In genomic region chr7:80753613-80754012, GRCm38 (mm10) we compare ENCODE assay signal across 10 mouse cellular contexts.
DNase-seq lines count a peak whose midpoint lies in the region; ATAC-seq lines count a peak whose summit lies in the region.
"Had no signal": no experiment of that assay in that cellular context is flagged by ENCODE, and none has a peak within 500 bp of the region (broad histone marks: within the 10 kb centered on the region; RNA-seq: fewer than 3 reads in every experiment).

No protein-coding gene starts in this region.

- no peak for DNase-seq in liver
- DNase-seq in cerebellum, postnatal 36 days = peak; percentile 34 to 42
- DNase-seq in kidney, postnatal 36 days = peak; percentile 93 to 94
- no peak for DNase-seq in urinary bladder, postnatal 4 days (ENCODE audit: low spot score in 2 of 2)
- DNase-seq: layer of hippocampus, adult 9-11 months; thymus, postnatal 36 days had no signal

- no peaks in the 10 kb centered on the region for H3K4me1 ChIP-seq in liver, embryonic 12.5 days
- H3K4me1 ChIP-seq: forebrain, embryonic 12.5 days had no signal

- H3K4me2 ChIP-seq in liver, embryonic 12.5 days = no peak overlapping the region
- H3K4me2 ChIP-seq: forebrain, embryonic 12.5 days had no signal

- ATAC-seq in liver, embryonic 12.5 days = no peak
- peak; percentile 37; the same call in 1 of the 2 replicates for ATAC-seq in neutrophil, adult 5-6 weeks (ENCODE audit: extremely low read depth, insufficient number of reproducible peaks, low FRiP score, poor library complexity, severe bottlenecking)
- ATAC-seq in activated CD4-positive, CD25-positive, alpha-beta regulatory T cell, adult 4 months = no peak

- H3K9me3 ChIP-seq in liver, embryonic 12.5 days (replicated peaks) = no peaks in the 10 kb centered on the region
- H3K9me3 ChIP-seq: forebrain, embryonic 12.5 days had no signal

- H3K4me3 ChIP-seq in liver, embryonic 12.5 days = no peak overlapping the region
- H3K4me3 ChIP-seq: forebrain, embryonic 12.5 days had no signal

- WGBS in liver, embryonic 12.5 days (ENCODE audit: insufficient replicate concordance) = 73% methylated on average over 2 of the region's 2 CpGs

- no peak overlapping the region for H3K9ac ChIP-seq in liver, embryonic 12.5 days
- H3K9ac ChIP-seq: forebrain, embryonic 12.5 days had no signal

- 0 out of 2 replicates have a peak overlapping the region, but pooled peaks have one; percentile 25 for H3K27ac ChIP-seq in liver, embryonic 12.5 days
- H3K27ac ChIP-seq: forebrain, embryonic 12.5 days had no signal

- H3K36me3 ChIP-seq in liver, embryonic 12.5 days = peaks cover 63% of the 10 kb centered on the region

- H3K27me3 ChIP-seq in liver, embryonic 12.5 days (replicated peaks) = no peaks in the 10 kb centered on the region
- H3K27me3 ChIP-seq: forebrain, embryonic 12.5 days had no signal

Comparison
In these comparisons a context has a peak if more than half of its experiments do, and no peak if none do; other contexts are left out.
1. DNase-seq: peak in cerebellum, postnatal 36 days (2 of 2) and kidney, postnatal 36 days (2 of 2); none in liver (single experiment) and urinary bladder, postnatal 4 days (0 of 2).